Comparison of ENCODE assay signal across 12 mouse cellular contexts in the genomic region with DNA sequence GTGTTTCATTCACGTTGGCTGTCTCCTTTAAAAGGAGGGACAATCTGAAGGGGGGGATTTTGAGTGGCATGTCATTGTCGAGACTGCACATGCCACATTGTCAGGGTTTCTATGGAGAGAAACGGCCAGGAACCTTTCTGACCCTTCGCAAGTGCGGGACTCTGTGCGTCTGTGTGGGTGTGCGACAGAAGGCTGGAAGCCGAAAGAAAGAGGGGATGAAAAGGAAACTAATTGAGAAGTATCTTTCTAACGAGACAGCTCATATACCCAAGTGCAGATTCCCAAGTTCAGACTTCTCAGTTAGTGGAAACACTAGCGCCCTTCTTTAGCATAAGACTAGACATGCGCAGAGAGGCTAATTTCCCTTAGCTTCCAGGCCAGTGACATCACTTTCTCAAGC.
A peak's percentile ranks its signal among the peaks of the same experiment; 100 is the strongest.
DNase-seq lines count a peak whose midpoint lies in the region; ATAC-seq lines count a peak whose summit lies in the region.
"Had no signal": no experiment of that assay in that cellular context is flagged by ENCODE, and none has a peak within 500 bp of the region (broad histone marks: within the 10 kb centered on the region; RNA-seq: fewer than 3 reads in every experiment).

No protein-coding gene starts in this region.

- H3K9me3 ChIP-seq in lung, embryonic 16.5 days (ENCODE audit: control insufficient read depth, low read length) = no peaks in the 10 kb centered on the region
- H3K9me3 ChIP-seq in forebrain, embryonic 11.5 days (ENCODE audit: control insufficient read depth, low read length) = no peaks in the 10 kb centered on the region
- H3K9me3 ChIP-seq in midbrain, embryonic 10.5 days (replicated peaks) = peaks cover 9% of the 10 kb centered on the region; the same call in 1 of the 2 replicates
- no peaks in the 10 kb centered on the region for H3K9me3 ChIP-seq in intestine, embryonic 15.5 days
- H3K9me3 ChIP-seq: limb, embryonic 15.5 days had no signal

- no peak for DNase-seq in lung, postnatal 36 days
- peak; percentile 64 for DNase-seq in forebrain, embryonic 11.5 days (ENCODE audit: low spot score)
- peak; percentile 72 for DNase-seq in midbrain, embryonic 10.5 days (ENCODE audit: low spot score)
- no peak for DNase-seq in B cell, adult 2 months
- DNase-seq in adipocyte (ENCODE audit: low spot score) = no peak
- no peak for DNase-seq in kidney, adult 8-10 months
- DNase-seq: adrenal gland, postnatal 10 days; cerebellum, adult 9-11 months; kidney, postnatal 4 days had no signal

- no peak for ATAC-seq in lung, embryonic 16.5 days (ENCODE audit: low read depth)
- peak; percentile 95 for ATAC-seq in forebrain, embryonic 11.5 days (replicated peaks; ENCODE audit: low FRiP score)
- no peak for ATAC-seq in intestine, embryonic 15.5 days

- no peaks in the 10 kb centered on the region for H3K27me3 ChIP-seq in lung, embryonic 16.5 days (ENCODE audit: control insufficient read depth, insufficient read depth, low read depth, low read length)
- no peaks in the 10 kb centered on the region for H3K27me3 ChIP-seq in forebrain, embryonic 11.5 days (ENCODE audit: control insufficient read depth, insufficient read depth, low read length)
- H3K27me3 ChIP-seq in midbrain, embryonic 10.5 days (ENCODE audit: low read depth, poor library complexity, severe bottlenecking) = peaks cover 26% of the 10 kb centered on the region
- no peaks in the 10 kb centered on the region for H3K27me3 ChIP-seq in intestine, embryonic 15.5 days (replicated peaks)
- H3K27me3 ChIP-seq: limb, embryonic 15.5 days had no signal

- H3K27ac ChIP-seq in lung, embryonic 16.5 days (ENCODE audit: low read length) = no peak overlapping the region
- H3K27ac ChIP-seq in forebrain, embryonic 11.5 days (ENCODE audit: low read depth, low read length) = peak overlapping the region; percentile 37; the same call in 1 of the 2 replicates
- peak overlapping the region; percentile 73 for H3K27ac ChIP-seq in midbrain, embryonic 10.5 days (replicated peaks)
- no peak overlapping the region for H3K27ac ChIP-seq in intestine, embryonic 15.5 days
- H3K27ac ChIP-seq: limb, embryonic 15.5 days had no signal

- H3K4me1 ChIP-seq in lung, embryonic 16.5 days (replicated peaks; ENCODE audit: control insufficient read depth, insufficient read depth, low read length) = no peaks in the 10 kb centered on the region
- H3K4me1 ChIP-seq in forebrain, embryonic 11.5 days (replicated peaks; ENCODE audit: control insufficient read depth, insufficient read depth, low read length) = no peaks in the 10 kb centered on the region; the same call in 1 of the 2 replicates
- peaks cover 40% of the 10 kb centered on the region for H3K4me1 ChIP-seq in midbrain, embryonic 10.5 days
- H3K4me1 ChIP-seq in intestine, embryonic 15.5 days (replicated peaks) = no peaks in the 10 kb centered on the region
- H3K4me1 ChIP-seq: limb, embryonic 15.5 days had no signal

- H3K4me3 ChIP-seq in lung, embryonic 16.5 days (ENCODE audit: low read length) = no peak overlapping the region
- no peak overlapping the region for H3K4me3 ChIP-seq in forebrain, embryonic 11.5 days (ENCODE audit: low read depth, low read length)
- peak overlapping the region; percentile 27; the same call in 1 of the 2 replicates for H3K4me3 ChIP-seq in midbrain, embryonic 10.5 days
- H3K4me3 ChIP-seq in intestine, embryonic 15.5 days (replicated peaks) = no peak overlapping the region
- H3K4me3 ChIP-seq: limb, embryonic 15.5 days had no signal

- H3K36me3 ChIP-seq in lung, embryonic 16.5 days (ENCODE audit: control insufficient read depth, insufficient read depth, low read length) = no peaks in the 10 kb centered on the region
- no peaks in the 10 kb centered on the region for H3K36me3 ChIP-seq in forebrain, embryonic 11.5 days (ENCODE audit: control insufficient read depth, insufficient read depth, low read length)
- no peaks in the 10 kb centered on the region for H3K36me3 ChIP-seq in midbrain, embryonic 10.5 days
- H3K36me3 ChIP-seq in intestine, embryonic 15.5 days = no peaks in the 10 kb centered on the region
- H3K36me3 ChIP-seq: limb, embryonic 15.5 days had no signal

- H3K9ac ChIP-seq in lung, embryonic 16.5 days (ENCODE audit: low read length) = no peak overlapping the region
- H3K9ac ChIP-seq in forebrain, embryonic 11.5 days (ENCODE audit: low read length) = no peak overlapping the region
- no peak overlapping the region for H3K9ac ChIP-seq in intestine, embryonic 15.5 days
- H3K9ac ChIP-seq: limb, embryonic 15.5 days had no signal

- WGBS in lung, embryonic 16.5 days = 51% methylated on average over 11 of the region's 11 CpGs
- 18% methylated on average over 11 of the region's 11 CpGs for WGBS in forebrain, embryonic 11.5 days
- 23% methylated on average over 11 of the region's 11 CpGs for WGBS in midbrain, embryonic 10.5 days
- 66% methylated on average over 11 of the region's 11 CpGs for WGBS in intestine, embryonic 15.5 days

- peak overlapping the region; percentile 0; the same call in 1 of the 2 replicates for H3K4me2 ChIP-seq in lung, embryonic 16.5 days (ENCODE audit: low read depth, low read length)
- no peak overlapping the region; the same call in 1 of the 2 replicates for H3K4me2 ChIP-seq in forebrain, embryonic 11.5 days (ENCODE audit: low read depth, low read length, severe bottlenecking)
- H3K4me2 ChIP-seq in intestine, embryonic 15.5 days (replicated peaks) = no peak overlapping the region
- H3K4me2 ChIP-seq: limb, embryonic 15.5 days had no signal

Comparison
In these comparisons a context has a peak if more than half of its experiments do, and no peak if none do; other contexts are left out.
1. H3K27ac ChIP-seq: peak in forebrain, embryonic 11.5 days (single experiment) and midbrain, embryonic 10.5 days (single experiment); none in lung, embryonic 16.5 days (single experiment) and intestine, embryonic 15.5 days (single experiment).
2. DNase-seq: peak in forebrain, embryonic 11.5 days (single experiment) and midbrain, embryonic 10.5 days (single experiment); none in lung, postnatal 36 days (single experiment), B cell, adult 2 months (0 of 2), adipocyte (single experiment) and kidney, adult 8-10 months (0 of 2).